Comparison of ENCODE assay signal across 9 mouse cellular contexts in genomic region chr3:92117930-92118329, GRCm38 (mm10). TPM values are rescaled to one million over a fixed set of nuclear protein-coding genes. Genes with fewer than 3 reads are reported as not detected.
A peak's percentile ranks its signal among the peaks of the same experiment; 100 is the strongest.
DNase-seq lines count a peak whose midpoint lies in the region; ATAC-seq lines count a peak whose summit lies in the region.
"Had no signal": no experiment of that assay in that cellular context is flagged by ENCODE, and none has a peak within 500 bp of the region (broad histone marks: within the 10 kb centered on the region; RNA-seq: fewer than 3 reads in every experiment).

No protein-coding gene starts in this region.

- 32% methylated on average over 3 of the region's 3 CpGs for WGBS in hindbrain, embryonic 15.5 days
- WGBS in hindbrain, embryonic 12.5 days, result 35% methylated on average over 3 of the region's 3 CpGs

- H3K36me3 ChIP-seq in hindbrain, embryonic 15.5 days, result no peaks in the 10 kb centered on the region
- no peaks in the 10 kb centered on the region for H3K36me3 ChIP-seq in hindbrain, embryonic 12.5 days
- H3K36me3 ChIP-seq: liver, embryonic 13.5 days had no signal

- H3K4me3 ChIP-seq in hindbrain, embryonic 15.5 days, result no peak overlapping the region
- no peak overlapping the region for H3K4me3 ChIP-seq in hindbrain, embryonic 12.5 days
- H3K4me3 ChIP-seq: liver, embryonic 13.5 days had no signal

- DNase-seq in right cerebral cortex, adult 2 months (ENCODE audit: low spot score in 2 of 2), result peak; percentile 8 to 26
- DNase-seq in right cerebral cortex, postnatal 25 days, result no peak
- peak; percentile 20 for DNase-seq in forelimb bud, embryonic 11.5 days (ENCODE audit: low read depth, low spot score)
- DNase-seq in yolk sac, embryonic 10.5 days (ENCODE audit: low spot score), result peak; percentile 10
- DNase-seq in heart, adult 11 months, result no peak
- DNase-seq: liver, embryonic 13.5 days had no signal

- H3K4me1 ChIP-seq in hindbrain, embryonic 15.5 days (replicated peaks), result no peaks in the 10 kb centered on the region
- H3K4me1 ChIP-seq in hindbrain, embryonic 12.5 days, result no peaks in the 10 kb centered on the region
- H3K4me1 ChIP-seq: liver, embryonic 13.5 days had no signal

- H3K9ac ChIP-seq in hindbrain, embryonic 15.5 days, result no peak overlapping the region
- no peak overlapping the region for H3K9ac ChIP-seq in hindbrain, embryonic 12.5 days
- H3K9ac ChIP-seq: liver, embryonic 13.5 days had no signal

- no peaks in the 10 kb centered on the region for H3K9me3 ChIP-seq in hindbrain, embryonic 15.5 days
- H3K9me3 ChIP-seq in hindbrain, embryonic 12.5 days (replicated peaks), result no peaks in the 10 kb centered on the region
- H3K9me3 ChIP-seq: liver, embryonic 13.5 days had no signal

- H3K27ac ChIP-seq in hindbrain, embryonic 15.5 days (replicated peaks), result no peak overlapping the region
- no peak overlapping the region for H3K27ac ChIP-seq in hindbrain, embryonic 12.5 days
- H3K27ac ChIP-seq: liver, embryonic 13.5 days had no signal

- no peaks in the 10 kb centered on the region for H3K27me3 ChIP-seq in hindbrain, embryonic 15.5 days
- no peaks in the 10 kb centered on the region for H3K27me3 ChIP-seq in hindbrain, embryonic 12.5 days
- H3K27me3 ChIP-seq: liver, embryonic 13.5 days had no signal

- ATAC-seq in hindbrain, embryonic 15.5 days (ENCODE audit: low FRiP score, low read depth), result 0 out of 2 replicates have a peak, but pooled peaks have one; percentile 11
- no peak for ATAC-seq in hindbrain, embryonic 12.5 days (ENCODE audit: low FRiP score)
- ATAC-seq in activated CD4-positive, CD25-positive, alpha-beta regulatory T cell, adult 4 months, result no peak

- H3K4me2 ChIP-seq in hindbrain, embryonic 15.5 days, result no peak overlapping the region
- H3K4me2 ChIP-seq in hindbrain, embryonic 12.5 days (replicated peaks), result no peak overlapping the region
- H3K4me2 ChIP-seq: liver, embryonic 13.5 days had no signal

RNA-seq across cellular contexts. Expression of gene Prr9, which starts 5.8 kb away (rescaled TPM):
- not detected in 2 replicates for polyA plus RNA-seq in hindbrain, embryonic 15.5 days (2015; fragmentation: Nextera tagmentation; extraction: Ambion mirVana)
- polyA plus RNA-seq in hindbrain, embryonic 12.5 days (2016; fragmentation: Nextera tagmentation; extraction: Ambion mirVana), result not detected in 2 replicates
- under 1 TPM in 1 of 2 experiments, not detected in 1; 0.42 TPM for polyA plus RNA-seq in activated CD4-positive, CD25-positive, alpha-beta regulatory T cell, adult 4 months (2017; shearing (Covaris generic))
- polyA plus RNA-seq: liver, embryonic 13.5 days had no signal

RNA-seq across cellular contexts. Expression of gene Lelp1, which starts 24.6 kb away (rescaled TPM):
- polyA plus RNA-seq in hindbrain, embryonic 15.5 days (2015; fragmentation: Nextera tagmentation; extraction: Ambion mirVana), result not detected in 2 replicates
- polyA plus RNA-seq in hindbrain, embryonic 12.5 days (2016; fragmentation: Nextera tagmentation; extraction: Ambion mirVana), result not detected in 2 replicates
- not detected for polyA plus RNA-seq in activated CD4-positive, CD25-positive, alpha-beta regulatory T cell, adult 4 months (2017; shearing (Covaris generic))
- polyA plus RNA-seq: liver, embryonic 13.5 days had no signal

RNA-seq across cellular contexts. Expression of gene Lor, which starts 35.0 kb away (rescaled TPM):
- polyA plus RNA-seq in hindbrain, embryonic 15.5 days (2015; fragmentation: Nextera tagmentation; extraction: Ambion mirVana), result 8.7 and 12.1 TPM in 2 replicates
- polyA plus RNA-seq in hindbrain, embryonic 12.5 days (2016; fragmentation: Nextera tagmentation; extraction: Ambion mirVana), result 7.0 and 8.0 TPM in 2 replicates
- polyA plus RNA-seq in activated CD4-positive, CD25-positive, alpha-beta regulatory T cell, adult 4 months (2017; shearing (Covaris generic)), result not detected

Comparison
In these comparisons a context has a peak if more than half of its experiments do, and no peak if none do; other contexts are left out.
1. DNase-seq: peak in right cerebral cortex, adult 2 months (2 of 2), forelimb bud, embryonic 11.5 days (single experiment) and yolk sac, embryonic 10.5 days (single experiment); none in right cerebral cortex, postnatal 25 days (single experiment) and heart, adult 11 months (single experiment).